In genomic region chr17:47593215-47593853, GRCm38 (mm10) we compare ENCODE assay signal across 8 mouse cellular contexts. TPM values are rescaled to one million over a fixed set of nuclear protein-coding genes. Genes with fewer than 3 reads are reported as not detected.
DNase-seq lines count a peak whose midpoint lies in the region; ATAC-seq lines count a peak whose summit lies in the region.

No protein-coding gene starts in this region.

- H3K4me2 ChIP-seq in hindbrain, embryonic 11.5 days (replicated peaks; ENCODE audit: low read depth, low read length): peak overlapping the region; percentile 78

- no peaks in the 10 kb centered on the region for H3K27me3 ChIP-seq in hindbrain, embryonic 11.5 days (ENCODE audit: control insufficient read depth, insufficient read depth, low read length)

- H3K36me3 ChIP-seq in hindbrain, embryonic 11.5 days (ENCODE audit: control insufficient read depth, insufficient read depth, low read length): no peaks in the 10 kb centered on the region

- H3K9ac ChIP-seq in hindbrain, embryonic 11.5 days (ENCODE audit: low read depth, low read length): peak overlapping the region; percentile 80

- peak overlapping the region; percentile 65 for H3K4me3 ChIP-seq in hindbrain, embryonic 11.5 days (ENCODE audit: low read depth, low read length)

- 1% methylated on average over 59 of the region's 63 CpGs for WGBS in hindbrain, embryonic 11.5 days

- DNase-seq in Muller cell, postnatal 12 days (ENCODE audit: inconsistent ontology term): peak; percentile 98
- DNase-seq in cerebellum, adult 9-11 months: peak; percentile 89
- peak; percentile 62 to 91 for DNase-seq in frontal cortex, adult 2 months (ENCODE audit: extremely low spot score in 1 of 2, low spot score in 1 of 2)
- DNase-seq in hindbrain, embryonic 11.5 days (ENCODE audit: low spot score): peak; percentile 97
- peak; percentile 90 to 93 for DNase-seq in layer of hippocampus, postnatal 10 days (ENCODE audit: low spot score in 2 of 2)
- DNase-seq in lung, postnatal 10 days: peak; percentile 98
- peak; percentile 93 for DNase-seq in ovary, postnatal 36 days (ENCODE audit: low spot score)
- peak; percentile 96 for DNase-seq in thymus, postnatal 25 days

- no peaks in the 10 kb centered on the region for H3K9me3 ChIP-seq in hindbrain, embryonic 11.5 days (ENCODE audit: control insufficient read depth, low read length)

- H3K4me1 ChIP-seq in hindbrain, embryonic 11.5 days (replicated peaks; ENCODE audit: control insufficient read depth, insufficient read depth, low read length): peaks cover 13% of the 10 kb centered on the region

- ATAC-seq in hindbrain, embryonic 11.5 days (ENCODE audit: low FRiP score): peak; percentile 83

- peak overlapping the region; percentile 92 for H3K27ac ChIP-seq in hindbrain, embryonic 11.5 days (ENCODE audit: low read depth, low read length)

RNA-seq across cellular contexts. Expression of gene Bysl, which starts 18.0 kb away (rescaled TPM):
- 18.0 TPM in 2 replicates for polyA plus RNA-seq in frontal cortex, adult 2 months (2012; rRNA removed)
- 30.8 and 31.0 TPM in 2 replicates for polyA plus RNA-seq in hindbrain, embryonic 11.5 days (2014; fragmentation: Nextera tagmentation; extraction: Ambion mirVana)
- 10 to 100 TPM; 24.5 to 24.9 TPM for total RNA-seq in layer of hippocampus, postnatal 10 days (2021)

RNA-seq across cellular contexts. Expression of gene Med20, which starts 18.0 kb away (rescaled TPM):
- 33.2 and 34.6 TPM in 2 replicates for polyA plus RNA-seq in frontal cortex, adult 2 months (2012; rRNA removed)
- 44.6 and 44.8 TPM in 2 replicates for polyA plus RNA-seq in hindbrain, embryonic 11.5 days (2014; fragmentation: Nextera tagmentation; extraction: Ambion mirVana)
- total RNA-seq in layer of hippocampus, postnatal 10 days (2021): 10 to 100 TPM; 23.9 to 24.8 TPM

RNA-seq across cellular contexts. Expression of gene Gm20517, which starts 18.1 kb away (rescaled TPM):
- 3.5 and 3.7 TPM in 2 replicates for polyA plus RNA-seq in frontal cortex, adult 2 months (2012; rRNA removed)
- polyA plus RNA-seq in hindbrain, embryonic 11.5 days (2014; fragmentation: Nextera tagmentation; extraction: Ambion mirVana): 1.3 and 1.7 TPM in 2 replicates
- total RNA-seq in layer of hippocampus, postnatal 10 days (2021): 10 to 100 TPM in 1 of 2 experiments, 1 to 10 TPM in 1; 6.6 to 10.1 TPM

RNA-seq across cellular contexts. Expression of gene Usp49, which starts 37.2 kb away (rescaled TPM):
- 12.4 and 13.1 TPM in 2 replicates for polyA plus RNA-seq in frontal cortex, adult 2 months (2012; rRNA removed)
- 8.7 and 9.1 TPM in 2 replicates for polyA plus RNA-seq in hindbrain, embryonic 11.5 days (2014; fragmentation: Nextera tagmentation; extraction: Ambion mirVana)
- 10 to 100 TPM; 11.3 to 13.2 TPM for total RNA-seq in layer of hippocampus, postnatal 10 days (2021)

Comparison
In these comparisons a context has a peak if more than half of its experiments do, and no peak if none do; other contexts are left out.
1. Peak in every context shown above with its lines: DNase-seq, ATAC-seq, H3K4me3 ChIP-seq and H3K27ac ChIP-seq.